ENCODE assay signal across 7 mouse cellular contexts in the genomic region with DNA sequence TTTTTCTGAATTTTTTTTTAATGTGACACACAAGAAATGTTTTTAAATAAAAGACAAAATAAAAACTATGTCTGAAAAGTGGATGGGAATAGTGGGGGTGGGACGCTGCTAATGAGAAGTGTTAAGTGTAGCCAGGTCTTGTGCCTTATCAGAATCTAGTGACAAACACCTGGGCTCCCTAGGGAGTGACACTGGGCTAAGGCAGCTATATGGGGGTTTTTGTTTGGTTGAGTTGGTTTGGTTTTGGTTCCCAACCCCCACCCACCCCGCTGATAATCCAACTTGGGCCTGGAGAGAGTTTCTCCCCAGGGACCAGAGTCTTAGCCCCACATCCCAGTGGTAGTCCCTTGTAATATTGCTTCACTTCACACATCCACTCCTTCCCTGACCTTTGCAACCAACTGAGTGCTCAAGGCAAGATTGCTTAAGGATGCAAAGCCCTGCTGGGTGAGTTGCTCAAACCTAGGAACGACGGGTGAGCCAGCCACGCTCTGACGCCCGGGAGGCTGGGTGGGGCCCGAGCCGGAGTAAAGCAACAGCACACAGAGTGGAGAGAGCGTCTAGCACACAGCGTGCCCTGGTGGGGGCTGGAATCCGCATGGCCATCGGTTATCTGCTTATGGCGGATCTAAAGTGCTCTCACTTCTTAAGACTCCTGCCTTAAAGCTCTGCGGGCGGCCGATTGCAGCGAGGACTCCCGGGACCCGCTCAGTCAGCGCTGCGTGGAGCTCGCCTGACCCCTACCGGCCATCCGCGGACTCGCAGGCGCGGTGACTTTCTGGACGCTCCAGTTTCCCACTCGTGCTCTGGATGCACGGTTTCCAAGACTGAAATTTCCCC. TPM values are rescaled to one million over a fixed set of nuclear protein-coding genes. Genes with fewer than 3 reads are reported as not detected.
A peak's percentile ranks its signal among the peaks of the same experiment; 100 is the strongest.
DNase-seq lines count a peak whose midpoint lies in the region; ATAC-seq and TF ChIP-seq lines count a peak whose summit lies in the region.

No protein-coding gene starts in this region.

- peak overlapping the region; percentile 82 for H3K4me2 ChIP-seq in embryonic facial prominence, embryonic 12.5 days (replicated peaks)
- peak overlapping the region; percentile 59 for H3K4me2 ChIP-seq in limb, embryonic 14.5 days (replicated peaks; ENCODE audit: low read depth, low read length, severe bottlenecking)
- peak overlapping the region; percentile 70 for H3K4me2 ChIP-seq in midbrain, postnatal 0 days (ENCODE audit: low read depth, low read length, poor library complexity, severe bottlenecking)

- peaks cover 30% of the 10 kb centered on the region for H3K27me3 ChIP-seq in embryonic facial prominence, embryonic 12.5 days
- H3K27me3 ChIP-seq in limb, embryonic 14.5 days (ENCODE audit: control insufficient read depth, insufficient read depth, low read length) = no peaks in the 10 kb centered on the region; the same call in 1 of the 2 replicates
- peaks cover 12% of the 10 kb centered on the region for H3K27me3 ChIP-seq in midbrain, postnatal 0 days (ENCODE audit: insufficient read depth, low read length)

- H3K36me3 ChIP-seq in embryonic facial prominence, embryonic 12.5 days = peaks cover 10% of the 10 kb centered on the region
- peaks cover 11% of the 10 kb centered on the region for H3K36me3 ChIP-seq in limb, embryonic 14.5 days (ENCODE audit: control insufficient read depth, insufficient read depth, low read length)
- H3K36me3 ChIP-seq in midbrain, postnatal 0 days (ENCODE audit: insufficient read depth, low read length) = 0 out of 2 replicates have a peak, but pooled peaks cover 2% of the 10 kb centered on the region

- peak; percentile 80; the same call in 1 of the 2 replicates for ATAC-seq in embryonic facial prominence, embryonic 12.5 days (ENCODE audit: insufficient number of reproducible peaks, insufficient read depth, low FRiP score, low TSS enrichment)
- ATAC-seq in limb, embryonic 14.5 days (ENCODE audit: low FRiP score, low read depth) = peak; percentile 74
- ATAC-seq in midbrain, postnatal 0 days (ENCODE audit: low FRiP score) = peak; percentile 72

- DNase-seq in adrenal gland, postnatal 25 days = peak; percentile 90
- DNase-seq in heart, adult 18-20 months = peak; percentile 84 to 96
- DNase-seq in kidney, adult 8-10 months = peak; percentile 63 to 87
- DNase-seq in limb, embryonic 14.5 days (ENCODE audit: low spot score) = peak; percentile 77
- peak; percentile 82 for DNase-seq in midbrain, postnatal 0 days (ENCODE audit: low spot score)
- peak; percentile 91 to 96 for DNase-seq in spleen, postnatal 10 days (ENCODE audit: low spot score in 2 of 2)

- peak overlapping the region; percentile 37 for H3K4me3 ChIP-seq in embryonic facial prominence, embryonic 12.5 days
- H3K4me3 ChIP-seq in limb, embryonic 14.5 days (replicated peaks; ENCODE audit: low read length) = peak overlapping the region; percentile 32
- peak overlapping the region; percentile 32 for H3K4me3 ChIP-seq in midbrain, postnatal 0 days (ENCODE audit: low read depth, low read length)

- H3K9me3 ChIP-seq in embryonic facial prominence, embryonic 12.5 days = no peaks in the 10 kb centered on the region
- no peaks in the 10 kb centered on the region for H3K9me3 ChIP-seq in limb, embryonic 14.5 days (ENCODE audit: control insufficient read depth, low read length)
- no peaks in the 10 kb centered on the region for H3K9me3 ChIP-seq in midbrain, postnatal 0 days (ENCODE audit: low read length)

- 2% methylated on average over 32 of the region's 32 CpGs for WGBS in embryonic facial prominence, embryonic 12.5 days
- WGBS in limb, embryonic 14.5 days = 3% methylated on average over 32 of the region's 32 CpGs
- 3% methylated on average over 32 of the region's 32 CpGs for WGBS in midbrain, postnatal 0 days

- H3K4me1 ChIP-seq in embryonic facial prominence, embryonic 12.5 days = peaks cover 9% of the 10 kb centered on the region
- 0 out of 2 replicates have a peak, but pooled peaks cover 3% of the 10 kb centered on the region for H3K4me1 ChIP-seq in limb, embryonic 14.5 days (ENCODE audit: control insufficient read depth, insufficient read depth, low read length)
- H3K4me1 ChIP-seq in midbrain, postnatal 0 days (ENCODE audit: insufficient read depth, low read length) = no peaks in the 10 kb centered on the region; the same call in 1 of the 2 replicates

- peak; percentile 99 for TF ChIP-seq CTCF in midbrain, postnatal 0 days (IDR thresholded peaks at IDR 0.05)

- no peak overlapping the region for H3K27ac ChIP-seq in embryonic facial prominence, embryonic 12.5 days
- no peak overlapping the region for H3K27ac ChIP-seq in limb, embryonic 14.5 days (replicated peaks; ENCODE audit: low read depth, low read length)
- H3K27ac ChIP-seq in midbrain, postnatal 0 days (ENCODE audit: low read depth, low read length) = no peak overlapping the region

- TF ChIP-seq POLR2A in limb, embryonic 14.5 days (IDR thresholded peaks at IDR 0.05; ENCODE audit: borderline replicate concordance, extremely low read depth, insufficient read depth, insufficient read length) = no peak

- peak overlapping the region; percentile 38 for H3K9ac ChIP-seq in embryonic facial prominence, embryonic 12.5 days
- peak overlapping the region; percentile 29 for H3K9ac ChIP-seq in limb, embryonic 14.5 days (ENCODE audit: low read depth, low read length, severe bottlenecking)
- H3K9ac ChIP-seq in midbrain, postnatal 0 days (replicated peaks; ENCODE audit: low read length, poor library complexity, severe bottlenecking) = peak overlapping the region; percentile 44; the same call in 1 of the 2 replicates

RNA-seq across cellular contexts. Expression of a gene that starts 17.1 kb away (rescaled TPM):
- total RNA-seq in adrenal gland, postnatal 25 days (2021) = 42.6 and 54.4 TPM in 2 replicates
- 4.1 and 4.9 TPM in 2 replicates for polyA plus RNA-seq in embryonic facial prominence, embryonic 12.5 days (2016; fragmentation: Nextera tagmentation; extraction: Ambion mirVana)
- total RNA-seq in heart, adult 18-20 months (2021) = 10 to 100 TPM; 17.5 to 18.6 TPM
- 14.1 and 16.5 TPM in 2 replicates for polyA plus RNA-seq in limb, embryonic 14.5 days (2012; rRNA removed)
- 1.5 and 1.8 TPM in 2 replicates for polyA plus RNA-seq in limb, embryonic 14.5 days (2014; fragmentation: Nextera tagmentation; extraction: Ambion mirVana)
- 22.0 and 28.6 TPM in 2 replicates for total RNA-seq in midbrain, postnatal 0 days (2014; rRNA removed)
- 6.1 and 6.6 TPM in 2 replicates for polyA plus RNA-seq in midbrain, postnatal 0 days (2015; fragmentation: Nextera tagmentation; extraction: Ambion mirVana)

RNA-seq across cellular contexts. Expression of a gene that starts 21.3 kb away (rescaled TPM):
- total RNA-seq in adrenal gland, postnatal 25 days (2021) = 342 and 470 TPM in 2 replicates
- 81.4 and 87.0 TPM in 2 replicates for polyA plus RNA-seq in embryonic facial prominence, embryonic 12.5 days (2016; fragmentation: Nextera tagmentation; extraction: Ambion mirVana)
- 100 to 1,000 TPM; 410 to 473 TPM for total RNA-seq in heart, adult 18-20 months (2021)
- polyA plus RNA-seq in limb, embryonic 14.5 days (2012; rRNA removed) = 100 and 112 TPM in 2 replicates
- 58.1 and 72.7 TPM in 2 replicates for polyA plus RNA-seq in limb, embryonic 14.5 days (2014; fragmentation: Nextera tagmentation; extraction: Ambion mirVana)
- 57.5 and 62.4 TPM in 2 replicates for total RNA-seq in midbrain, postnatal 0 days (2014; rRNA removed)
- 50.7 and 54.9 TPM in 2 replicates for polyA plus RNA-seq in midbrain, postnatal 0 days (2015; fragmentation: Nextera tagmentation; extraction: Ambion mirVana)

RNA-seq across cellular contexts. Expression of a gene that starts 43.2 kb away (rescaled TPM):
- 12.6 and 19.1 TPM in 2 replicates for total RNA-seq in adrenal gland, postnatal 25 days (2021)
- polyA plus RNA-seq in embryonic facial prominence, embryonic 12.5 days (2016; fragmentation: Nextera tagmentation; extraction: Ambion mirVana) = 48.1 and 51.0 TPM in 2 replicates
- 1 to 10 TPM; 6.9 to 7.9 TPM for total RNA-seq in heart, adult 18-20 months (2021)
- 59.5 and 73.9 TPM in 2 replicates for polyA plus RNA-seq in limb, embryonic 14.5 days (2012; rRNA removed)
- polyA plus RNA-seq in limb, embryonic 14.5 days (2014; fragmentation: Nextera tagmentation; extraction: Ambion mirVana) = 56.6 and 65.3 TPM in 2 replicates
- total RNA-seq in midbrain, postnatal 0 days (2014; rRNA removed) = 4.9 TPM in 2 replicates
- 3.0 and 3.1 TPM in 2 replicates for polyA plus RNA-seq in midbrain, postnatal 0 days (2015; fragmentation: Nextera tagmentation; extraction: Ambion mirVana)
